Mouse (Mus musculus) embryo, embryonic 11 days (tissue): ENCODE results near the gene Gm6993.

Experiments
- DNase-seq: peaks from one replicate; pipeline ENCODE4 v3.0.0-alpha.2; 2015

Gm6993 gene

DNA sequence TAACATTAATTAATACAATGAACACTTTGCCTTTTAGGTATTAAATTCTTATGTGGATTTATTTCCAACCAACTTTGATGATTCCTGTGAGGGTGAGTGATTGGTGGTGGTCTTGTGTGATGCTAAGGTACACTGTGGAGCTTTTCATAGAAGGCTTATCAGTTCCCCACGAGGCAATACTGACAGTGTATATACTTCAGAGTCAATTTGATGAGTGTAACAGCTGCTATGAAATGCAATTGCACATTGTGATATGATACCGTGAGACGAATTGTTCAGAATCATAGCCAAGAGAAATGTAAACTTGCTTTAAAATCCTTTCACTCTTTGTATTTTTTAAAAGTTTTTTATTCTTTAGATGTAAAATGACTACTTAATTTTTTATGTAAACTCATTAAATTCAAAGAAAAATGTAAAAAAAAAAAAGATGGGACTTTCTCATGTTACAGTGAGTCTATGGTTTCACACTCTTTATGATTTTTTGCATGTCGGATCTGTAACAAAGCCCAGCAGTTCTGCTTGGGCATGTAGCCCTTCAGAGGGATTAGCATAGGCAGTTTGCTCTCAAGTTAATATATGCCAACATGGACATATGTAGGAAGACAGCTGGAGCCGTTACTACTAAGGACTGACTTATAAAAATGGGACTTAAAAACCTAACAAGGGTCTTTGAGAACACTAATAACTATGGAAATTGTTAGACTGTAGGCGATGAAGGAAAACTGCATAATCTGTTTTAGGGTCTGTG, 1.2 kb downstream of the Gm6993 start:
- DNase-seq = no peak

GRCm38 (mm10) chr12:31244001-31244400, 3.4 kb downstream of the Gm6993 start:
- no peak for DNase-seq

DNA sequence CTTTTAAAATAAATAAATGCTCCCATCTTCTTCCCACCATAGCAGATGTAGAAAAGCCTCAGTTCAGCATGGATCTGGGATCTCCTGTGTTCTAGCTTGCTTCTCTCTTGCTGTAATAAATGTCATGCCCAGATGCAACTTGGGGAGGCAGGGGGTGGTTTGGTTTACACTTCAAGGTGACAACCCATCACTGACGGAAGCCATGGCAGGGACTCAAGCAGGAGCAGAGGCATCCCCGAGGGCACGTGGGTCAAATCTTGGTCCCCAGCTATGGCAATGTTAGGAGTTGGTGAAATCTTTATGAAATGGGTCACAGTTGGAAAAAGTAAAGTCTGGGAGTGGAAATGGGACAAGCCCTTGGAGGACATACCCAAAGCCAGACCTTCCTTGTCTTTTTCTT, 4.1 kb downstream of the Gm6993 start:
- no peak for DNase-seq

DNA sequence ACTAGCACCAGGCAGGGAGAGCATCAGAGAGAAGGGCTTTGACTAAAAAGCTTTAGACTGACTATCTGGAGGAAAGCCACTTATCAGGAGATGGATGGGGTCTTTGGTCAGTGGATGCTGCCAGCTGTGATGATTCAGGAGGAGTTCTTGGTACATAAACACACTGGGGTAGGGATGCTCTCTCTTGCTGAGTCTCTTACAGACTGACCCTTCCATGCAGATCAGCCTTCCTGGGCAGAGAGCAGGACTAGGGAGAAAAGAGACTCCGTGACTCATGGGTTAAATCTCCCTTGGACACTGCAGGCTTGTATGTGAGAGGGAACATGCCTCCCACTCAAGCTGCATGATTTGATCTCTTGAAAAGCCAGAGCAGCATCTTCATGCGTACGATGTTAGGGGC, 5.6 kb downstream of the Gm6993 start:
- DNase-seq = no peak

GRCm38 (mm10) chr12:31246615-31247014, 6.0 kb downstream of the Gm6993 start:
- no peak for DNase-seq

DNA sequence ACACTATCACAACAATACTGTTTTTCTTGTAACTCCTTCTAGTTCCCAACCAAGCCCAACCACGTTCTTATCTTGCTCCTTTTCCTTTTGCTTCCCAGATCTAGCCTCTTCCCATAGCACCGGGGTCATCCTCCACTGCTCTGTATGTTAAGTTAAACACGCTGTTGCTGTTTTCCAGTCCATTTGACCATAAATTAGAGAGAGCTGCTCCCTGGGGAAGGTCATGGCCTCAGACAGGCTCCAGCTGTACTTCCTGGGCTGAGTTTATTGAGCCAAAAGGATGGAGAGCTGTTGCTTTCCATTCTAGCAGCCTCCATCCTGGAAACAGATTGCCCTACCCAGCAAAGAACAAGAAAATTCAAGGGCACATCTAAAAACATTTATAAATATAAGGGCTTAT, 7.6 kb downstream of the Gm6993 start:
- DNase-seq = peak; percentile 63

DNA sequence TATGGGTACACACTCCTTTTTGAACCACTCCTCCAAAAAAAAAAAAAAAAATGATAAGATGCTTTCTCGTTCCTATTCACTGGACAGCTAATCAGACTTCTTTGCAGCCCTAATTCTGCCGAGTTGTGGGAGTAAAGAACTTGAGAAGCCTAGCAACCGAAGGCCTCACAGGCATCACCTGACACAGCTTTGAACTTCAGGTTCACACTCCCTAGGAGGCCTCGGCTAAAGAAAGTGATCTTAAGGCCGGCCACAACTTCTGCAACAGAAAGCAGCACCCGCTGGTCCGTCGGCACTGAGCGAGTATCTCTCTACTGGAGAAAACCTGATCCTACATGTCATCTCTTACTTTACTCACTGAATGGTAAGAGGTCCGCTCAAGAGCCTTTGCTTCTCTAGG, 8.1 kb downstream of the Gm6993 start:
- no peak for DNase-seq

GRCm38 (mm10) chr12:31252259-31252658, 11.7 kb downstream of the Gm6993 start:
- DNase-seq = peak; percentile 34

- DNase-seq = no peak
Measured at GRCm38 (mm10) chr12:31254978-31255377, 14.4 kb downstream of the Gm6993 start.

GRCm38 (mm10) chr12:31256121-31256903, 15.7 kb downstream of the Gm6993 start:
- no peak for DNase-seq

DNA sequence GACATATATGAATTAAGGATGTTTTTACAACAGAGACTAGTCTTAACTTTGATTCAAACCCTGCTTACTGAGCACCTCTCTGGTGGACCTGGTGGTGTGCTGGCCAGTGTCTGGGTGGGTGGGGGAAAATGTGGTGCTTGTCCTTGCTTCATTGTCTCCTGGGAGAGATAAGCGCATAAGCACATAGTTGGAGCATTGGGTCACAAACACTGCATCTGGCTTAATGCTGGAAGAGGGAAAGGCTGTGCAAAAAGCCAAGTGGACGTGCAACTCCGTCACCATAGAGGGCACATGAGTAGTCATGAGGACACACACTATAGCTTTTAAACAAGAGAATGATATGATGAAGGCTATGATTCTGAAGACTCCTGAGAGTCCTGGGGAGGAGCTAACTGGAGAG, 21.3 kb downstream of the Gm6993 start:
- DNase-seq = no peak

- DNase-seq = no peak
Measured at GRCm38 (mm10) chr12:31263921-31264320, 23.4 kb downstream of the Gm6993 start.

DNA sequence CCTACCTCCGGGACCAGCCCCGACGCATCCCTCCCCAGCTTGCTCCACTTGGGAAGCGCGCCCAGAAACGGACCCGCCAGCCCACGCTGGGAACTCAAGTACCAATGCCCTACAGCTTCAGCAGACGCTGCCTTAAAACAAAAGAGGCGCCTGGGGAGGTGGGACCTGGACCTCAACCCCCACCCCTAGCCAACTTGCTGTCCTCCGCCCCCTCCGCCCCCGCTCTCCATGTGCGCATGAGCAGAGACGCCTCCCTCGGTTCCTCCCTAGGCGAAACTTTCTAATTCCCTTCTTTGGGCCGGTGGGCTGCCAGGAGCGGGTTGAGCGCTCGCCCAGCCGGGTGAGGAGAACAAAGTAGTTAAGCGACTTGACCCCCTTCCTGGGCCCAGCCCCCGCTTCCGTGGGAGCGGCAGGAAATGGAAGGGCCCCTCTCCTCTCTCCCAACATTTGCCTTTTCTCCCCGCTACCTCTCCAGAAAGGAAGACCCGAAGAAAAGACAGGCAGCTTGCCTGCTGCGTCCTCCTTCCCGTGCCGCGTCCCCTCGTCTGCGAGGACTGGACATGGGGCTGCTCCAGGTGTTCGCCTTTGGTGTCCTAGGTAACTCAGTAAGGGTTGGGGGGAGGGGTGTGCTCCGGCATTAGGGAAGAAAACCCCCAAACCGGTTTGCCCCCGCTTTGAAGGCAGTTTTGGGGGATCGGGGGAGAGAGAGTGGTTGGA, 24.6 kb downstream of the Gm6993 start, which contains the start of gene Lamb1:
TSS of gene Lamb1 (plus strand) at position 230 of the 717 bp plus-strand sequence.
- DNase-seq = peak; percentile 80

- peak; percentile 60 for DNase-seq
Measured at GRCm38 (mm10) chr12:31265722-31266431, 25.3 kb downstream of the Gm6993 start.

DNA sequence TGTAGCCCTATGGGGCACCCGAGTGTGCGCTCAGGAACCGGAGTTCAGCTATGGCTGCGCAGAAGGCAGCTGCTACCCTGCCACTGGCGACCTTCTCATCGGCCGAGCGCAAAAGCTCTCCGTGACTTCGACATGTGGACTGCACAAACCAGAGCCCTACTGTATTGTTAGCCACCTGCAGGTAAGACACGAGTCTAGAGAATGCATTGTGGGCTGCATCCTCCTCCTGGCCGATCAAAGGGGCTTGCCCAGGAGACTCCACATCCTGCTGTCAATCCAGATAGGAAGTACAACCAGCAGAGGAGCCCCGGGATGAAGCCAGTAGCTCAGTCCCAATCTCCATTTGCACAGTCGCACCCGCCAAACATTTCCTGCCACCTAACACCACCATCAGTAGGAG, 26.1 kb downstream of the Gm6993 start:
- peak; percentile 53 for DNase-seq

DNA sequence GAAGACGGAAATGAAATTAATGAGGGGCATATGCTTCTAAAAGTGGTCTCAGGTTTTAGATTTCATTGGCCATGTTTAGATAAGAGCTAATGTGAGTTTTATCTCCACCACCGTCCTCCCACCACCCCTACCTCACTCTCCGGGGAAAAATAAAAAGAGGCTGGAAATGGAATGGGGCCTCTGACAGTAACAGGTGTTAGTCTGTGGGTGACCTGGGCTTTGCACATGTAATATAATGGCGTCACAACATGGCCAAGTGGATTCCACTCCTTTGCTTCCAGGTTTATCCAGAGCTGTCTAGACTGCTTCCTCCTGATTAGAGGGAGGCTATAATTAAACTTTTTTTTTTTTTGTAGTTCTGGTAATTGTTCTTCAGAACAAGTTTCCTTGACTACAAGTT, 26.8 kb downstream of the Gm6993 start:
- no peak for DNase-seq

DNA sequence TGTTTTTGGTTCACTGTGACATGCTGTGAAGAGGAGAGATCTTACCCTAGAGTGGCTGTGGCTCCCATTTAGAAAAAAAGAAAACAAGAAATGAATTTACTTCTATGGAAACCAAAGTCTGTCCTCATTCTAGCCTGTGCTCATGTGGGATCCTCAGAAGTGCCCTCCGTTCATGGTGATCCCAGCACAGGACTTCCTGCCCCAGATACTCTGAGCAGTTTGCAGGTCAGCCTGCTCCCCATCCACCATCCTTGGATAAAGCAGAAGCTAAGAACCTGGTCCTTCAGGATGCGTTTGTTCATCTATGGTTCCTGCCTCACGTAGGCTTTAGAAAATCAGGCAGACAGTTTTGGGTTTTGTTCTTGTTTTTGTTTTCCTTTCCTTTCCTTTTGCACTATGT, 27.7 kb downstream of the Gm6993 start:
- DNase-seq = no peak

GRCm38 (mm10) chr12:31269020-31269597, 28.5 kb downstream of the Gm6993 start:
- no peak for DNase-seq

- DNase-seq = no peak
Measured at GRCm38 (mm10) chr12:31270361-31270760, 29.8 kb downstream of the Gm6993 start.

DNA sequence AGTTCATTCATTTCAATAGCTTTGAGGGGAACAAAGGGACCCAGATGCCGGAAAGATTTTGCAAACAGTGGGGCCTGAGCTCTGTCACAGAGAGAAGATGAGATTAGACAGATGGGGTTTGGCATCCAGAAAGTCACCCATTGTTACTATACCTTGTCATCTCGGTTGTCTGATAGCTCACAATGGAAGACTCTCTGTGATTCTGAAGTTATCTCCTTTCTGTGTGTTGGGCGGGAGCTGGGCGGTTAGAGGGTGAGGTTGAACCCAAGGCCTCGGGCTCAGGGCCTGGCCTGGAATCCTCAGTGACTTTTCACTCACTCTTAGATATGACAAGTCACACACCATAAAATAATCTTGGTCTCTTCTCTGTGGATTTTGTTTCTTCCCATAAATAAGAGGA, 30.2 kb downstream of the Gm6993 start:
- no peak for DNase-seq

DNA sequence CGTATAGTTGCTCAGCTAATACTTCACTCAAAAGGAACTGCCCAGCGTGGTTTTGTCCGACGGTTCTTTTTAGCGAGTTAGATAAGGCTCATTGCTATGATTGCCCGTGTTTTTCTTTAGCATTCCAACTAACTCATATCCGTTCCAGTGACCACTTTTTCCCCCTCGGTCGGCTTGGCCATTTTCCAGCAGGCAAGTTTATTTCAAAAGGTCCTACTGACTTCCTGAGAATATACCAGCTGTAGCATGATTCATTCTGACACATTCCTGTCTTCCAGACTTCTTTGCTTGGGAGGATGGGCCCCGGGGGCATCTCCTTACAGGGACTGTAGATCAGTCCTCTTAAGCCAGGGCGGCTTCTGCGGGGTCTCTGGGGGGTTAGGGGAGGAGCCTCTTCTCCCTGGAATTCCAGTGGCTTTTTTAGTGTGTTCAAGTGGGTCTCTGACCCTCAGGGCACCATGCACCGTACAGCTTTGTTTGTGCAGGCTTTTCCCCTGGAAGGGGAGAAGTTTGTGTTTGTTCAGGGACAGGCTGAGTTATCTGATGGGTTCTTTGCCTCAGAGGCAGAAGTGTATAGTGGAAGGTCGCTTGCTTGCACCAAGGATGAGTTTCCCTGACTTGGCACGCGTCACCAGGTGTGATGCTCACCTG, 30.9 kb downstream of the Gm6993 start:
- peak; percentile 74 for DNase-seq
